Mouse (Mus musculus): ENCODE data around the gene Otub1.
A peak's percentile ranks its signal among the peaks of the same experiment; 100 is the strongest.

The Otub1 gene

GRCm38 (mm10) chr19:7172051-7172866 is 33.9 kb downstream of the Otub1 start:
- DNase-seq, result peak; percentile 69 to 81

- no peak for DNase-seq
Measured at GRCm38 (mm10) chr19:7171447-7171846, 34.7 kb downstream of the Otub1 start.

GRCm38 (mm10) chr19:7170916-7171315 is 35.2 kb downstream of the Otub1 start:
- no peak for DNase-seq

GRCm38 (mm10) chr19:7168423-7168822 is 37.7 kb downstream of the Otub1 start:
- DNase-seq, result no peak

- DNase-seq, result no peak
Measured at GRCm38 (mm10) chr19:7166767-7167166, 39.3 kb downstream of the Otub1 start.

- DNase-seq, result no peak
Measured at GRCm38 (mm10) chr19:7166200-7166711, 39.9 kb downstream of the Otub1 start.

- DNase-seq, result peak in 1 of 2 experiments; percentile 49
Measured at GRCm38 (mm10) chr19:7165509-7166199, 40.5 kb downstream of the Otub1 start.

GRCm38 (mm10) chr19:7164820-7165323 is 41.2 kb downstream of the Otub1 start:
- DNase-seq, result no peak

GRCm38 (mm10) chr19:7164238-7164637 is 41.9 kb downstream of the Otub1 start:
- no peak for DNase-seq

- DNase-seq, result no peak
Measured at GRCm38 (mm10) chr19:7161064-7161463, 45.1 kb downstream of the Otub1 start.

GRCm38 (mm10) chr19:7160151-7160906 is 45.8 kb downstream of the Otub1 start:
- DNase-seq, result peak; percentile 62 to 74

GRCm38 (mm10) chr19:7157734-7158133 is 48.4 kb downstream of the Otub1 start:
- peak; percentile 52 to 66 for DNase-seq

- peak in 1 of 2 experiments; percentile 58 for DNase-seq
Measured at GRCm38 (mm10) chr19:7155196-7155595, 50.9 kb downstream of the Otub1 start.

- peak in 1 of 2 experiments; percentile 64 for DNase-seq
Measured at GRCm38 (mm10) chr19:7153232-7153631, 52.9 kb downstream of the Otub1 start.

- DNase-seq, result no peak
Measured at GRCm38 (mm10) chr19:7151927-7152653, 54.0 kb downstream of the Otub1 start.

- no peak for DNase-seq
Measured at GRCm38 (mm10) chr19:7151300-7151926, 54.7 kb downstream of the Otub1 start.

GRCm38 (mm10) chr19:7149158-7149685 is 56.9 kb downstream of the Otub1 start:
- DNase-seq, result peak in 1 of 2 experiments; percentile 59

- no peak for DNase-seq
Measured at GRCm38 (mm10) chr19:7148541-7149085, 57.5 kb downstream of the Otub1 start.

Measured in kidney, postnatal 4 days (tissue).